Mouse (Mus musculus) lung, postnatal 0 days (tissue): ENCODE data around the gene Bnc2.

ENCODE experiments used
- CTCF ChIP-seq: IDR thresholded peaks from 2 replicates; pipeline ENCODE4 v1.5.1; 2016; ENCODE audit warnings: antibody characterized with exemption, mild to moderate bottlenecking
- EP300 ChIP-seq: IDR thresholded peaks from 2 replicates; pipeline ENCODE4 v1.6.1; 2016; ENCODE audit warnings: antibody characterized with exemption, mild to moderate bottlenecking, control low read depth

DNA sequence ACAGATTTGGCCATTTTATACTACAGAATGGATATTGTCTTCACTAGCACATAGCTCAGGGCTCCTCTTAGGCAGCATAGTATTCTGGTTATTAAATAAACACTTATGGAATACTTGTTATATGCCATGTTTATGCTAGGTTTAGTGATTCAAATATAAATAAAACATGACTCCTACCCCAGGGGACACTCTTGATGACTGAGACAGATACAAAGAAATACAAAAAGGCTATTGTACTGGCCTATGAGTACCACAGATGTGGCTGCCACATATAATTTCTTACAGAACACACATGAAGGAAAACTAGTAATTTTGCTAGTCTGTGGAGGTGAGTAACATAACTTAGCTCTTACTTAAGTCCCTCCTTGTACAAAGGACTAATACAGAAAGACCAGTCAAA lies 28.5 kb downstream of the Bnc2 start:
- no peak for TF ChIP-seq EP300
- TF ChIP-seq CTCF: no peak
